Mouse (Mus musculus): Measurements from ENCODE around the gene Elmsan1. TPM values are rescaled to one million over a fixed set of nuclear protein-coding genes. Genes with fewer than 3 reads are reported as not detected.

Elmsan1 gene
- polyA plus RNA-seq, 1 experiment from 2014 or later: 9.2 TPM

DNA sequence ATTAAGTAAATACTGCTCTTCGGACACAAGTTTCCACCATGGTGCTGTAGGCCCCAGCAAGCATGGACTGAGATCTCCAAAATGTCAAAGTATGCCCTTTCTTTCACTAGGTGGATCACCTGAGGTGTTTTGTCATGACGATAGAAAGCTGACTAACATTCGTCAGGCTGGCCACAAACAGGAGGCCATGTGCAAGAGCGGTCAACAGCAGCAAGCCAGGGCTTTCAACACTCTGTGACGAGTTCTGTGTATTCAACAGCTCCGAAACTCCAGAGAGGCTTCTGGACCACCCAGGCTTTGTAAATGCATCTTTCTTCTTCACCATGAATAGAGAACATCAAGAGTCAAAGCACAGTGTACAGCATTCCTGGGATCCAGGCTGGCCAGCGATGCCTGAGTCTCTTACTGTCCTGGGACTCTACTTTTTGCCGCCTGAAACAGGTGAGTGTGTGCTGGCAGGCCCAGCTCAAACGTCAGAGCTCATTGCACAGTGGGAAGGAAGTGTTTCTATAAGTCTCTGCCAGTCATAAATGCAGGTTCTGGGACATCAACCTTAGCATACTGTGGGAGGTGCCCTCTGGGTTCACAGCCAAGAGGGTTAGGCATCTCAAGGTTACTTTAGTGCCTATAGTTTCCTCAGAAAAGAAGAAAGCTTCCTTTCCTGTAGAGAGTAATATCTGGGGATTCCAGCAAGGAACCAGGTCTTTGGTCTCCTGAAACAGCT is 7.6 kb upstream of the Elmsan1 start:
- Histone ChIP-seq H3K9me3 (replicated peaks) (no peaks in the 10 kb centered on the region), H3K4me3 (no peak overlapping the region), H3K27ac (no peak overlapping the region), H3K4me1 (peaks cover 7% of the 10 kb centered on the region), H3K36me3 (no peaks in the 10 kb centered on the region), H3K27me3 (ENCODE audit: low read depth, poor library complexity, severe bottlenecking) (0 out of 2 replicates have a peak, but pooled peaks cover 5% of the 10 kb centered on the region)
- WGBS: 86% methylated on average over 9 of the region's 9 CpGs
- no peak for DNase-seq (ENCODE audit: low spot score)

DNA sequence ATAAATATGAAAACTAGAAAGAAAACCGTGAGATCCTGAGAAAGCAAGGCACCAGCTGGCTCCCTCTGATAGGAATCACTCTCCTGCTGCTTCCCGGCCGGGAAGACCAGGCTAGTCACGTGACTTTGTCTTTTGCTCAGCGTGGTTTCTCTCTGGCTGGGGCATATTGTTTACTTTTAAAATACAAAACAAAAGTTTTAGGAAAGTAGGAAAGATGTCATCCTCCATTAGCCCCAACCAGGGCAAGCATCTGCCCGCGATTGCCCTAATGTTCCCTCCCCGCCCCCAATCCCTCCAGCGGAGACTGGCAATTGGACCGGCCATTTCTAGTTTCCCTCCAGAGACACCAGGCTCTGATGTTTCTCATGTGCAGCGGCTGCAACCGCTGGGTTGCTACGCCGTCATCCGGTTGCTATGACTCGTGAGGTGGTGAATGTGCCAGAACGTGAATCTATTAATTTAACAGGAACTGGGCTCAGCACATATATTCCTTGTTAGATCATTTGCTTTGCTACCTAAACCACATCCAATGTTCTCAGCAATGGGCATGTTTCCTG is 3.8 kb upstream of the Elmsan1 start:
- Histone ChIP-seq H3K9me3 (replicated peaks) (no peaks in the 10 kb centered on the region), H3K4me3 (peak overlapping the region; percentile 50), H3K4me1 (peaks cover 31% of the 10 kb centered on the region), H3K36me3 (no peaks in the 10 kb centered on the region), H3K27me3 (ENCODE audit: low read depth, poor library complexity, severe bottlenecking) (peaks cover 14% of the 10 kb centered on the region), H3K27ac (peak overlapping the region; percentile 58; the same call in 1 of the 2 replicates)
- DNase-seq (ENCODE audit: low spot score): peak; percentile 61
- WGBS: 3% methylated on average over 17 of the region's 17 CpGs

DNA sequence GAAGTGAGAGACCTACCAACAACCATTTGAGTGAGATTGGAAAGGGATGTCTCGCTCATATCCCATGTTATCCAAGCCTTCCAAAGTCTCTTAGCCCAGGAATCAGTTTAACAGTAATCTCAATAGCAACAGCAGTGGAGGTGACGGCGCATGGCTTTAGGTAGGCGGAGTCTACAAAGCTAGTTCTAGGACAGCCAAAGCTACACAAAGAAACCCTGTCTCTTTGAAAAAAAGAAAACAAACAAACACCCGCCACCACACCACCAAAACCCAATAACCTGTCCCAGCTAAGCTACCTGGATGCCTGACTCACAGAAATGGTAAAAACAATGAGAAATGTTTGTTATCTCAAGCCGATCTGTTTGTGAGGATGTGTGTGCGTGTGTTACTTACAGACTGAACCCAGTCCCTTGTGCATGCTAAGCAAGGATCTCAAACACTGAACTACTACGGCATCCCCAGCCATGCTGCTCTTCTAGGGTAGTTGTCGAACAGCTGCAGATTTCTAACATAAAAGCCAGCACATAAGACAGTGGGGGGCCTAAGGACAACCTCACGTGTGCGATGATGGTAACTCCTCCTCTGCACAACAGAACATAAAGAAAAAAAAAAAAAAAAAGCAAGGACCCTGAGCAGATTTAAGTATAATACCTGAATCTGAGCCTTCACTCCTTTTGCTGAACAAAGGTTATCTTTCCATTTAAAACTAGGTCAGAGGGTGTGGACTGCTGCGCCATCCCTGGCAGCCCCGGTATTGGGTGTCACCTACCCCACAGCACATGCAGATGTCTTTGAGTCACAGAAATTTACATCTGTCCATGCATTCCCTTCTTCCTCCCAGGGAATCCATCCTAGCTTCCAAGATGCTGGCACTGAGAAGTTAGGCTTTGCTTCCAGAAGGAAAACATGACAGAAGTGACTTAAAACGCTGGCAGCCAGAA is 2.5 kb upstream of the Elmsan1 start:
- no peak for DNase-seq (ENCODE audit: low spot score)
- Histone ChIP-seq H3K27me3 (ENCODE audit: low read depth, poor library complexity, severe bottlenecking) (peaks cover 14% of the 10 kb centered on the region), H3K4me1 (peaks cover 43% of the 10 kb centered on the region), H3K27ac (no peak overlapping the region), H3K9me3 (replicated peaks) (no peaks in the 10 kb centered on the region), H3K36me3 (0 out of 2 replicates have a peak, but pooled peaks cover 6% of the 10 kb centered on the region), H3K4me3 (no peak overlapping the region)
- WGBS: 80% methylated on average over 14 of the region's 14 CpGs

DNA sequence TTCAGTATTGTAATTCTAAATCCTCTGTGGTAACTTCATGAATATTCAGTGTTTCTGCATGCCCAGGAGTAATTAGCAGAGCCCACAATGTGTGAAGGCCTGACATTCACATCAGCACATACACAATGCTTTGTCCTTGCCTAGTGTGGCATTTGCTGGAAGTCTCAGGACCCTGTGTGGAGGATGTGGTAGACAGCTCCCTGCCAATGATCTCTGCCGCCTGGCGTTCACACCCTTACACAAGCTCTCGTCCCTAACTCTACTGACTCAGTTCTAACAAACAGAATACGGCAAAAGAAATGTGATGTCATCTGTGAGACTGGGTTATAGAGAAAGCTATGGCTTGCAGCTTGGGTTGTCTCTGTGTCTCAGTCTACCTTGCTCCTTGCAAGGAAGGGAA is 1.8 kb upstream of the Elmsan1 start:
- H3K27me3 ChIP-seq (ENCODE audit: low read depth, poor library complexity, severe bottlenecking): peaks cover 14% of the 10 kb centered on the region
- H3K9me3 ChIP-seq (replicated peaks): no peaks in the 10 kb centered on the region
- H3K4me1 ChIP-seq: peaks cover 50% of the 10 kb centered on the region
- no peak for DNase-seq (ENCODE audit: low spot score)
- no peak overlapping the region for H3K4me3 ChIP-seq
- 0 out of 2 replicates have a peak, but pooled peaks cover 8% of the 10 kb centered on the region for H3K36me3 ChIP-seq
- H3K27ac ChIP-seq: no peak overlapping the region
- 71% methylated on average over 4 of the region's 4 CpGs for whole genome bisulfite sequencing

DNA sequence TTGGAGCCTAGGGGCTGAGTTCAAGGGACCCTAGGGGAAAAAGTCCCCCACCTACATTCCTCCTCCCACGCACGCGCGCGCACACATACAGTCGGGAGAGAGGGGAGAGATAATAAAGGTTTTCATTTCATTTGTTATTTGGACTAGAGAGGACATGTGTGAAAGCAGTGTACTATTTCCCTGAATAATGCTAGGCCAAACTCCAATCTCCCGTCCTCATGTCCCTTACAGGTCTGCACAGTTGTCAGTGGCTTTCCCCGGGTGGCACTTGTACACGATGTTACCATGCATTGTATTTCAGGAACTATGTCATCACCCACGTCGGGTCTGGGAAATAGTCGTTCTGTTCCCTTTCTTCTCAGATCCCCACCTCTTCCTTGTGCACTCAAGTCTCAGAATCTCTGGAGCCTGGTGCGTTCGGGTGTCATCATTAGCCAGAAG is 460 bp upstream of the Elmsan1 start:
- 5% methylated on average over 14 of the region's 14 CpGs for WGBS
- H3K4me1 ChIP-seq: peaks cover 63% of the 10 kb centered on the region

DNA sequence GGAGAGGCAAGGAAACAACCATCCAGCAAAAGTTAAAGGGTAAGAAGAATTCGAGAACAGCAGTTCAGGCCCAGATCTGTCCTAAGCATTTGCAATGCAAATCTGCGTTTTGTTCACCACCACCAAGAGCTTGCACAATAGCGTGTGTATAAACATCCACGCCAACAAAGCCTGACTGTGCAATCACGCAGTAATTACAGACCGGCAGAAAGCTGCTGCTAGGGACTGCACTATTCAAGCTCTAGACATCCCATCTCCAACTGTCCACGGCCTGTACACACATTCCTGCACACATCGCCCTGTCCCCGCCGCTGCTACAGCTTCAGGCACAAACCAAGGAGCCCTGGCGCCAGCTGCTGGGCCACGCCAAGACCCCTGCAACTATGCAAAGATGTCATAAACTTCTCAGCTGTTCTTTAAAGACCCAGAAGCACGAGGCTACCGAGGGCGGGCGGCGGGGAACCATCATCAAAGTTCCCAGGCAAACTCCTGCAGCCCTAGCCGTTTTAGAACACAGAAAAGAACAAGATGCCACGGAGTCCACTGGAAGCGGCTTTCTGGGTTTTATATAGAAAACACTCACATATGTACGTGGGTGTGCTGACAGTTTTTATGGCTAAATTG is 1.1 kb downstream of the Elmsan1 start:
- H3K4me1 ChIP-seq: peaks cover 67% of the 10 kb centered on the region
- peak; percentile 68 for DNase-seq (ENCODE audit: low spot score)
- H3K27me3 ChIP-seq (ENCODE audit: low read depth, poor library complexity, severe bottlenecking): peaks cover 14% of the 10 kb centered on the region
- no peaks in the 10 kb centered on the region for H3K9me3 ChIP-seq (replicated peaks)
- H3K4me3 ChIP-seq: peak overlapping the region; percentile 86
- peak overlapping the region; percentile 94 for H3K27ac ChIP-seq
- WGBS: 5% methylated on average over 21 of the region's 21 CpGs
- H3K36me3 ChIP-seq: peaks cover 18% of the 10 kb centered on the region; the same call in 1 of the 2 replicates

More for the DNA sequence above, 460 bp upstream of the Elmsan1 start:
- Histone ChIP-seq H3K4me3 (peak overlapping the region; percentile 86), H3K9me3 (replicated peaks) (no peaks in the 10 kb centered on the region), H3K27me3 (ENCODE audit: low read depth, poor library complexity, severe bottlenecking) (peaks cover 14% of the 10 kb centered on the region), H3K36me3 (peaks cover 14% of the 10 kb centered on the region; the same call in 1 of the 2 replicates), H3K27ac (peak overlapping the region; percentile 94)
- no peak for DNase-seq (ENCODE audit: low spot score)

DNA sequence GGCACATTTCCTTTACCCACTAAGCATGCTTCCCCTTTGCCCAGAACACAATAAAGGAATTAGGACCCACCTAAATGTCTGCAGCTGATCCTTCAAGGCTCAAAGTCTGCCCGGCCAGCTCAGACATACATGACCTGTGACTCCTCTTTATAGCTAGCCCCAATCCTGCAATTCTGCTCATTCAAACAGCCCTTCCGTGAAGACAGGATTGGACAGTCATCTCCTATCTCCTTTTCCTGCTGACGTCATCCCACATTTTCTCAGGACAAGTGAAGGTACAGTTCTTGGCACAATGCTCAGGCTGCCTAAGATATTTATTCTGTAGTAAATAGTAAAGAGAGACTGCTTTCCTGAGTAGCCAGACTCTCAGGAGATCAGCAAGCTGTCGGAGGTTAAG is 1.6 kb downstream of the Elmsan1 start:
- Histone ChIP-seq H3K4me1 (peaks cover 66% of the 10 kb centered on the region), H3K36me3 (peaks cover 18% of the 10 kb centered on the region; the same call in 1 of the 2 replicates), H3K9me3 (replicated peaks) (no peaks in the 10 kb centered on the region), H3K27ac (peak overlapping the region; percentile 94; the same call in 1 of the 2 replicates), H3K4me3 (peak overlapping the region; percentile 86), H3K27me3 (ENCODE audit: low read depth, poor library complexity, severe bottlenecking) (peaks cover 14% of the 10 kb centered on the region)
- WGBS: 49% methylated on average over 4 of the region's 4 CpGs
- no peak for DNase-seq (ENCODE audit: low spot score)

DNA sequence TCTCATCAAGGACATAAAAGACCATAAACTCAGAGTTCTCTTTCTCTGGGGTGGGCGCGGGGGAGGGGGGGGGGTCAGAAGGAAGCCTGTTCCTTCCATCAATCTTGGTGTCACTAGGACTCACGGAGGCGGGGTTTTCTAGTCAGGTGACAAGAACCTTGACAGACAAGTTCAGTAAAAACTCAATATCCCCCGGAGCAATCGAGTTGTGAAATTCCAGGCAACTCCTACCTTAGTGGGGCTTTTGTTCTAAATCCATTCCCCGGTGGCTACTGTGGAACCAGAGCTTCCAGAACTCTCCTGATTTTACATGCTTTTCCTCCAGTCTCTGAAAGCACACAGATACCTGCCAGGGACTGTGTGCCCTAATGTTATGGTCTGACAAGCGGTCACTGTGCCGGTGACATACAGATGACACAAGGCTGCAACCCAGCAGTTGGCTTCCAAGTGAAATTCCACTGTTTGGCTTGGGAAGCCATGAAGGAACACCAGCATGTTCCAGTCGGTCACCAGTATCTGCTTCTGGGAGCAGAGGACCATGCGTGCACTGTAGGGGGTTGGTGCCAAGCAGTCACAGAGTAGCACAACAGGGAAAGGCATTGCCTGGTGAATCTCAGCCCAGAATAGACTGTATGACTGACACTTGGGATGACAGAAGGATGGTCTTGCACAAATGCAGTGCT is 2.8 kb downstream of the Elmsan1 start:
- H3K27ac ChIP-seq: peak overlapping the region; percentile 50; the same call in 1 of the 2 replicates
- H3K36me3 ChIP-seq: peaks cover 22% of the 10 kb centered on the region; the same call in 1 of the 2 replicates
- WGBS: 38% methylated on average over 11 of the region's 11 CpGs
- DNase-seq (ENCODE audit: low spot score): no peak
- no peaks in the 10 kb centered on the region for H3K9me3 ChIP-seq (replicated peaks)
- peaks cover 7% of the 10 kb centered on the region for H3K27me3 ChIP-seq (ENCODE audit: low read depth, poor library complexity, severe bottlenecking)
- peaks cover 70% of the 10 kb centered on the region for H3K4me1 ChIP-seq
- H3K4me3 ChIP-seq: no peak overlapping the region

DNA sequence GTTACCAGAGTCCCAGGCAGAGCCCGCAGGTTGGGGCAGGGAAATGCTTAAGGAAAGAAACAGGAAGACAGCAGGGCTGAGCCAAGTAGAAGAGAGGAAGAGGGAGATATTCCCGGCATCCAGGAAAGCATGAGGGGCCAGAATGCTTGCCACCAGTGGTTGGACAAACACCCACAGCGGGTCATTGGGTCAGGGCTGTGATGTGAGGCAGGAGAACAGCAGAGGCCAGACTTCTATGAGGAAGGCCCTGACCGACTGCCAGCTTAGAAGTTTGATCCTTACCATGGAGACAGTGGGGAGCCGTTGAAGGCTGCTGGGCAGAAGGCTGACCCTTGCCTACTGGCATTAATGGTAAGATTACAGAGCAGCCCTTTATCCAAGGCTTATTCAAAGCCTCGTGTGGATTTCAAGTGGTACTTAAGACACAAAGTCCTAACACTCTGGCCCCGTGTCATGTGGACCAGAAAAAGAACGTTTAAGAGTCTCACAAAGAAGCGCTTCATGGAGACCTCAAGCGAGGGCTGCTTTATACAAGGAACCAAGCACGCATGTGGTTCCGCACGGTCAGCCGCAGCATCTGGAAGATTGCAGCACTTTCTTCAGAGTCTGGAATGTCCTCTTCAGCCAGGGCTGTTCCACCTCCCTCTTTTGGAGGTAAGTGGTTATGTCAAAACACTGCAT is 4.0 kb downstream of the Elmsan1 start:
- Histone ChIP-seq H3K4me3 (no peak overlapping the region), H3K9me3 (replicated peaks) (no peaks in the 10 kb centered on the region), H3K36me3 (peaks cover 22% of the 10 kb centered on the region; the same call in 1 of the 2 replicates), H3K27ac (peak overlapping the region; percentile 36), H3K27me3 (ENCODE audit: low read depth, poor library complexity, severe bottlenecking) (no peaks in the 10 kb centered on the region), H3K4me1 (peaks cover 73% of the 10 kb centered on the region)
- WGBS: 60% methylated on average over 14 of the region's 14 CpGs
- DNase-seq (ENCODE audit: low spot score): no peak

DNA sequence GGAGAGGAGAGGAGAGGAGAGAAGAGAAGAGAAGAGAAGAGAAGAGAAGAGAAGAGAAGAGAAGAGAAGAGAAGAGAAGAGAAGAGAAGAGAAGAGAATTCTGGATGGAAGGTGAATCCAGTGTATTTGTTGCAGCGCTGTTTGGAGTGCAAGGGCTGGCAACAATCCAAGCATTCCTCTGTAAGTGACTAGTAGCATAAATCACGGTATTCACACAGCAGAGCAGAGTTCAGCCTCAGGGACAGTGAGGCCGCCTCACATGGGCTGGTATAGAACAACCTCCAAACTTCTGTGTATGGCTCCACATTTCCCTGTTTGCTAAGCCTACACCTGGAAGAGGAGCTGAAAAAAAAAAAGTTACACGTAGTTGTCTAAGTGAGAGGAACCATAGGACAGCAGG is 6.4 kb downstream of the Elmsan1 start:
- no peaks in the 10 kb centered on the region for H3K9me3 ChIP-seq (replicated peaks)
- DNase-seq (ENCODE audit: low spot score): no peak
- WGBS: 54% methylated on average over 4 of the region's 4 CpGs
- no peak overlapping the region for H3K4me3 ChIP-seq
- H3K4me1 ChIP-seq: peaks cover 50% of the 10 kb centered on the region
- H3K36me3 ChIP-seq: peaks cover 22% of the 10 kb centered on the region; the same call in 1 of the 2 replicates
- no peaks in the 10 kb centered on the region for H3K27me3 ChIP-seq (ENCODE audit: low read depth, poor library complexity, severe bottlenecking)
- no peak overlapping the region for H3K27ac ChIP-seq

DNA sequence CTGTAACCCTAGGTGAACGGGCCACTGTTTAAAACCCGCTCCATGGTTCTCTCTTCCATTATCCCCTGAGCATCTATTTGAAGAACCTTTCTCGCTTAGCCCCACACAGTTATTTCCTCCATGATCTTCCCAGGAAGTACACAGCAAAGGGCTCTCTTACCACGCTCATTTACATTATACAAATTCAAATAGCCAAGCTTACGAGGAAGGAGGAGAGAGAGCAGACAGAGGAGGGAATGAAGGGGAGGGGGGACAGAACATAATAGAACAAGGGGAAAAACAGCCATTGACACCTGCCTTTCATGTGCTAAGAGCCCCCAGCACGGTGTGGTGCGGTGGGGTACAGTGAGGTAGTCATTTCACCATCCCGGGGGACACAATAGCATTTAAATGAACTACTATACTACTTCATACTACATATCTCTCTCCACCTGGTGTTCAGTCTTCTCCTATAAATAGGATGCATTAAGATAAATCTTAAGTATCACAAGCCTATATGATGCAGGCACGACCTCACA is 7.6 kb downstream of the Elmsan1 start:
- H3K27ac ChIP-seq: no peak overlapping the region
- 60% methylated on average over 9 of the region's 9 CpGs for WGBS
- H3K4me1 ChIP-seq: peaks cover 49% of the 10 kb centered on the region
- peaks cover 15% of the 10 kb centered on the region; the same call in 1 of the 2 replicates for H3K36me3 ChIP-seq
- H3K4me3 ChIP-seq: no peak overlapping the region
- no peaks in the 10 kb centered on the region for H3K9me3 ChIP-seq (replicated peaks)
- no peak for DNase-seq (ENCODE audit: low spot score)
- H3K27me3 ChIP-seq (ENCODE audit: low read depth, poor library complexity, severe bottlenecking): no peaks in the 10 kb centered on the region
